Mouse (Mus musculus) heart, embryonic 12.5 days (tissue): ENCODE measurements around the gene Slc25a40. TPM values are rescaled to one million over a fixed set of nuclear protein-coding genes. Genes with fewer than 3 reads are reported as not detected.

ENCODE experiments used
- ATAC-seq: fragments of 200-750 bp; cut with Nextera tagmentation; 2 replicates; pipeline ENCODE4 v1.8.0; 2017; ENCODE audit warnings: moderate TSS enrichment, moderate library complexity; ENCODE audit not compliant: insufficient number of reproducible peaks, low FRiP score
- H3K27ac ChIP-seq: fragments of 300-500 bp; sonication (generic); 2 replicates; pipeline ENCODE4 v1.5.1; 2016; ENCODE audit warnings: mild to moderate bottlenecking, moderate library complexity; ENCODE audit not compliant: poor library complexity, severe bottlenecking
- H3K27me3 ChIP-seq: fragments of 300-500 bp; sonication (generic); replicated peaks from 2 replicates; pipeline ENCODE4 v1.6.1; 2016; ENCODE audit warnings: mild to moderate bottlenecking, moderate library complexity
- H3K36me3 ChIP-seq: fragments of 300-500 bp; sonication (generic); 2 replicates; pipeline ENCODE4 v1.6.1; 2016; ENCODE audit warnings: mild to moderate bottlenecking, moderate library complexity
- H3K4me1 ChIP-seq: fragments of 300-500 bp; sonication (generic); replicated peaks from 2 replicates; pipeline ENCODE4 v1.6.1; 2016; ENCODE audit warnings: mild to moderate bottlenecking
- H3K4me2 ChIP-seq: fragments of 300-500 bp; sonication (generic); 2 replicates; pipeline ENCODE4 v1.6.1; 2016; ENCODE audit warnings: mild to moderate bottlenecking, moderate library complexity
- H3K4me3 ChIP-seq: fragments of 300-500 bp; sonication (generic); 2 replicates; pipeline ENCODE4 v1.5.1; 2016; ENCODE audit warnings: mild to moderate bottlenecking
- H3K9ac ChIP-seq: fragments of 300-500 bp; sonication (generic); 2 replicates; pipeline ENCODE4 v1.6.1; 2016; ENCODE audit warnings: mild to moderate bottlenecking, moderate library complexity
- H3K9me3 ChIP-seq: fragments of 300-500 bp; sonication (generic); replicated peaks from 2 replicates; pipeline ENCODE4 v1.6.1; 2016; ENCODE audit warnings: mild to moderate bottlenecking, moderate library complexity
- WGBS: fragments of 180-500 bp; shearing (Covaris S2); methylation state at CpG from one replicate; pipeline ENCODE4 v1.1.7; 2016; 5-methylcytosine and 5-hydroxymethylcytosine counted together
- polyA plus RNA-seq: library from polyadenylated mRNA; unstranded; fragments of >200 nt; fragmentation: Nextera tagmentation; extraction: Ambion mirVana; gene quantifications from 2 replicates; pipeline ENCODE4 v1.2.1, GENCODE M21; 2016

The Slc25a40 gene
- polyA plus RNA-seq, 1 experiment from 2014 or later = 19.1 TPM

- Histone ChIP-seq H3K9me3 (no peaks in the 10 kb centered on the region), H3K36me3 (peaks cover 16% of the 10 kb centered on the region), H3K4me2 (peak overlapping the region; percentile 71), H3K9ac (peak overlapping the region; percentile 81), H3K4me3 (peak overlapping the region; percentile 80), H3K27ac (peak overlapping the region; percentile 49; the same call in 1 of the 2 replicates), H3K27me3 (no peaks in the 10 kb centered on the region), H3K4me1 (peaks cover 5% of the 10 kb centered on the region)
- ATAC-seq = no peak; the same call in 1 of the 2 replicates
- under 1% methylated on average over 40 of the region's 40 CpGs for whole genome bisulfite sequencing
Observed at GRCm38 (mm10) chr5:8422932-8423928, 580 bp downstream of the Slc25a40 start.

DNA sequence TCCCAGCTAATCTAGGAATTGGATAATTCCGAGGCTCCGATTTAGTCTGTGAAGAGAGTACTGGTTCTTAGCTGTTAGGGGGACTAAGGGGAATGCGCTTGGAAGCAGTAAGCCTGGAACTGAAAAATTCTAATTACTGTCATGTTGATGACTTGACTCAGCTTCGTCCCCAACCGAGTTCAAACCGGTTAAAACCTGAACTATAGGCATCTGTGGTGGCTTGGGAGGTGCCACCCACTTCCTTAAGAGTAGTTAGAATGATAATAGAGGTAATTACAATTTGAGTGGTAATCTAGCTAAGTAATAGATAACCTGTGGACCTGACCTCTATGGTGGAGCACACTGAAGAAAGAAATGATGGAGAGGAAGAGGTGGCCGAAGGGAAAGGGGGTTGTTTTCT, 1.5 kb downstream of the Slc25a40 start:
- Histone ChIP-seq H3K9me3 (no peaks in the 10 kb centered on the region), H3K4me3 (peak overlapping the region; percentile 80), H3K36me3 (peaks cover 11% of the 10 kb centered on the region), H3K4me1 (peaks cover 5% of the 10 kb centered on the region), H3K4me2 (peak overlapping the region; percentile 71), H3K27ac (no peak overlapping the region), H3K9ac (peak overlapping the region; percentile 43; the same call in 1 of the 2 replicates), H3K27me3 (no peaks in the 10 kb centered on the region)
- 25% methylated on average over 7 of the region's 7 CpGs for WGBS
- no peak for ATAC-seq

- no peak overlapping the region for H3K4me3 ChIP-seq
- H3K27ac ChIP-seq = no peak overlapping the region
- no peak overlapping the region for H3K4me2 ChIP-seq
- 64% methylated on average over 5 of the region's 5 CpGs for WGBS
- no peaks in the 10 kb centered on the region for H3K27me3 ChIP-seq
- no peaks in the 10 kb centered on the region for H3K9me3 ChIP-seq
- peaks cover 5% of the 10 kb centered on the region for H3K4me1 ChIP-seq
- peaks cover 7% of the 10 kb centered on the region for H3K36me3 ChIP-seq
- ATAC-seq = no peak
- no peak overlapping the region for H3K9ac ChIP-seq
Observed at GRCm38 (mm10) chr5:8425899-8426298, 3.2 kb downstream of the Slc25a40 start.

DNA sequence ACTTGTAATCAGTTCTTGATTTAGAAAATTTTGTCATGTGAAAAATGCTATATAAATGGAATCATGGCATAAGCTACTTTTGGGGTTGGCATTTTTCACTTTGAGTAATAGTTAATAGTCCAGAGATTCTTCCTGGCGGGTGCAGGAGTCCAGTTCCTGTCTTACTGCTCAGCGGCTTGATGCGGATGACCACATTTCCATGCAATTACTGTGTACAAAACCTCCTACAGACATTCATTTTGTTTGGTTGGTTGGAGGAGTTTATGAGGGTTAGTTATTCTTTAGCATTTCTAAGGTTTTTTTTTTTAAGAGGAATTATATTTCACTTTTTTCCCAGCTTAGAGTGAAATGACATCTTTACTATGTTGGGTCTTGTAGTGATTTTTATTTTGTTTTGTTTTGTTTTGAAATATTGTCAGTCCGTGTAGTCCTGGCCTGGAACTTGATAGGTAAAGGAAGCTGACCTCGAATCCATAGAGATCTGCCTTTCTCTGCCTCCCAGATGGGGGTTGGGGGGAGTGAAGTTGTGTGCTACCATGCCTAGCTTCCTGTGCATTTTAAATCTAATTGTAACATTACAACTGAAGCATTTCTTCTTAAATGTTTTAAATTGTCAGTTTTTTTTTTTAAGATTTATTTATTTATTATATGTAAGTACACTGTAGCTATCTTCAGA, 15.0 kb downstream of the Slc25a40 start:
- Histone ChIP-seq H3K36me3 (peaks cover 13% of the 10 kb centered on the region), H3K27ac (no peak overlapping the region), H3K4me1 (no peaks in the 10 kb centered on the region), H3K9me3 (no peaks in the 10 kb centered on the region), H3K27me3 (no peaks in the 10 kb centered on the region), H3K9ac (no peak overlapping the region), H3K4me2 (no peak overlapping the region), H3K4me3 (no peak overlapping the region)
- WGBS = 89% methylated on average over 5 of the region's 5 CpGs
- no peak for ATAC-seq

DNA sequence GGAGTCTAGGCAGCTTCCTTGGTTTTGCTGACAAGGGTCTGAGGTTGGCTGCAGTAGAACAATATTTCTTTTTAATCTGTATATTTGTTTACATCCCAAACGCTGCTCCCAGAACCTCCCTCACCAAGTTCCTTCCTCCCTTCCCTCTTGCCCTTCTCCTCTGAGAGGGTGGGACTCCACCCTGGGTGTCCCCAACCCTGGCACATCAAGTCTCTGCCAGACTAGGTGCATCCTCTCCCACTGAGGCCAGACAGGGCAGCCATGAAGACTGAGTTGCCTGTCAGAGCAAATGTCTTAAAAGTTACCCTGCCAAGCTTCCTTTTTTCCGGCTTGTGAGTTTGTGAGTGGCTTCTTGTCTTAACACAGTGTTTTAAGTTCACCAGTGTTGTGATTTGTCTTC, 16.4 kb downstream of the Slc25a40 start:
- H3K9me3 ChIP-seq = no peaks in the 10 kb centered on the region
- no peak overlapping the region for H3K4me3 ChIP-seq
- no peaks in the 10 kb centered on the region for H3K27me3 ChIP-seq
- H3K36me3 ChIP-seq = peaks cover 13% of the 10 kb centered on the region
- H3K4me2 ChIP-seq = no peak overlapping the region
- H3K27ac ChIP-seq = no peak overlapping the region
- ATAC-seq = no peak
- no peaks in the 10 kb centered on the region for H3K4me1 ChIP-seq
- WGBS = 55% methylated on average over 2 of the region's 2 CpGs
- no peak overlapping the region for H3K9ac ChIP-seq

DNA sequence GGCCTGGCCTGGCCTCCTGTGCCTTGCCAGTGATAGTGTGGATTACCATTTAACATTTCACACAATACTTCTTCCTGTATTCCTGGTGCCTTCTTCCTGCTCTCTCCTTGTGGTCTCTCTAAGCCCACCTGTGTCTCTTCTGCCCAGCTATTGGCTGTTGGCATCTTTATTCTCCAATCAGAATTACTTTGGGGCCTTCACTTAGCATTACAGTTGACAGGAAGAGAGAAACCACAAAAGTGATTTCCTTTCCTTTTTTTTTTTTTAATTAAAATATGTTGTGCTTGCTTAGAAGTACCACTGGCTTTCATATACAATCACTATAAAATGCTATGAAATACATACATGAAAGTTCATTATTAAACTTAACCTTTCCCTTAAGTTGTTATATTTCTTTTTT, 32.9 kb downstream of the Slc25a40 start:
- peaks cover 39% of the 10 kb centered on the region for H3K36me3 ChIP-seq
- no peaks in the 10 kb centered on the region for H3K4me1 ChIP-seq
- 0 out of 2 replicates have a peak, but pooled peaks cover 3% of the 10 kb centered on the region for H3K9me3 ChIP-seq
- no peak overlapping the region for H3K9ac ChIP-seq
- H3K27ac ChIP-seq = no peak overlapping the region
- H3K4me2 ChIP-seq = no peak overlapping the region
- H3K4me3 ChIP-seq = no peak overlapping the region
- ATAC-seq = no peak
- no peaks in the 10 kb centered on the region for H3K27me3 ChIP-seq

GRCm38 (mm10) chr5:8456561-8456960, 33.9 kb downstream of the Slc25a40 start:
- no peak overlapping the region for H3K27ac ChIP-seq
- 0 out of 2 replicates have a peak, but pooled peaks cover 3% of the 10 kb centered on the region for H3K9me3 ChIP-seq
- H3K9ac ChIP-seq = no peak overlapping the region
- H3K4me3 ChIP-seq = no peak overlapping the region
- 83% methylated on average over 5 of the region's 5 CpGs for WGBS
- H3K4me2 ChIP-seq = no peak overlapping the region
- H3K4me1 ChIP-seq = no peaks in the 10 kb centered on the region
- H3K36me3 ChIP-seq = peaks cover 41% of the 10 kb centered on the region
- H3K27me3 ChIP-seq = no peaks in the 10 kb centered on the region
- no peak for ATAC-seq

DNA sequence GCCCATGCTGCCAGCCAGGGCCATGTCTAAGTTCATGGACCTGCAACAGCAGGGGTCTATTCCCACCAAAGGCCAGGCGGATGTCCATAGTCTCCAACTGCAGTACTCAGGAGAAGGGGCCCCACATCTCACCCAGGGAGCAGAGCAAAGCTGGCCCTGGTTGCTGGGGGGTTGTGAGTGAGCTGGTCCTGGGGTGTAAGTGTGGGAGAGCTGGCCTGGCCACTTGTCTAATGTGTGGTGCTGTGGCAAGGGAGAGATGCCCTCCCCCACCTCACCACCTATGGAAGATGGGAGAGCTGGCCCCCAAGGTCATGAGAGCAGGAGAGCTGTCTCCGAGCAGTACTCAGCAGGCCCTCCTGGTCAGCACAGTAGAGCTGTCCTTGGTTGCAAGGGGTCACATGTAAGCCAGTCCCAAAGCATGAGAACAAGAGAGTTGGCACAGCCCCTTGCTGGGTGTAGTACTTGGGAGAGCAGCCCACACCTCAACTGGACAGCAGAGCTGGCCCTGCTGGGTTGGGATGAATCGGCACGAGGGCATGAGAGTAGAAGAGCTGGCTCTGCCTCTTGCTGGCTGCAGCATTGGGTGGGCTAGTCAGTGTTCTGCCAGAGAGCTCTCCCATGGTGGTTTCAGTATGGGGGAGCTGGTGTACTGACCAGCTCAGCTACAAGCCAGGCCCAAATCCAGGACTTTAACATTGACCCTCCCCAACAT, 65.5 kb downstream of the Slc25a40 start:
- no peak overlapping the region for H3K4me2 ChIP-seq
- WGBS = 52% methylated on average over 4 of the region's 4 CpGs

DNA sequence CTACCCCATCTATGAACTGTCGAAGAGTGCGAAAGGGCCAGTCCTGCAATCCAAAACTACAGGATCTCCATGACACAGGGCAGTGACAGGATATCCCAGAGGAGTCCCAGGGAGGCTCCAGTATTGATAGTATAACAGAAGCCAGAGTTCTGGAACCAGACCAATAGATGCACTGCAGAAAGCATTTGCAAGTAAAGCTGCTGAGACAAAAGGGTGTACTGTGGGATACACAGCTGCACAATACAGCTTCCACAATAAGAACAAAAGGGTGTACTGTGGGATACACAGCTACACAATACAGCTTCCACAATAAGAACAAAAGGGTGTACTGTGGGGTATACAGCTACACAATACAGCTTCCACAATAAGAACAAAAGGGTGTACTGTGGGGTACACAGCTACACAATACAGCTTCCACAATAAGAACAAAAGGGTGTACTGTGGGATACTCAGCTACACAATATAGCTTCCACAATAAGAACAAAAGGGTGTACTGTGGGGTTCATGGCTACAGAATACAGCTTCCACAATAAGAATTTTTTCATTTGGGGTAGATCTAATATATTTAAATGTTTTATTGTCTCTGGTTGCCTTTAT, 66.1 kb downstream of the Slc25a40 start:
- Histone ChIP-seq H3K9me3 (no peaks in the 10 kb centered on the region), H3K9ac (no peak overlapping the region), H3K4me3 (no peak overlapping the region), H3K27me3 (no peaks in the 10 kb centered on the region), H3K36me3 (no peaks in the 10 kb centered on the region), H3K4me2 (no peak overlapping the region), H3K4me1 (no peaks in the 10 kb centered on the region), H3K27ac (no peak overlapping the region)
- WGBS = 94% methylated on average over 2 of the region's 2 CpGs
- no peak for ATAC-seq

More for the DNA sequence above, 65.5 kb downstream of the Slc25a40 start:
- H3K4me3 ChIP-seq = no peak overlapping the region
- H3K27me3 ChIP-seq = no peaks in the 10 kb centered on the region
- H3K9me3 ChIP-seq = no peaks in the 10 kb centered on the region
- no peaks in the 10 kb centered on the region for H3K4me1 ChIP-seq
- ATAC-seq = 0 out of 2 replicates have a peak, but pooled peaks have one; percentile 9
- no peaks in the 10 kb centered on the region for H3K36me3 ChIP-seq
- no peak overlapping the region for H3K27ac ChIP-seq
- H3K9ac ChIP-seq = no peak overlapping the region; the same call in 1 of the 2 replicates

DNA sequence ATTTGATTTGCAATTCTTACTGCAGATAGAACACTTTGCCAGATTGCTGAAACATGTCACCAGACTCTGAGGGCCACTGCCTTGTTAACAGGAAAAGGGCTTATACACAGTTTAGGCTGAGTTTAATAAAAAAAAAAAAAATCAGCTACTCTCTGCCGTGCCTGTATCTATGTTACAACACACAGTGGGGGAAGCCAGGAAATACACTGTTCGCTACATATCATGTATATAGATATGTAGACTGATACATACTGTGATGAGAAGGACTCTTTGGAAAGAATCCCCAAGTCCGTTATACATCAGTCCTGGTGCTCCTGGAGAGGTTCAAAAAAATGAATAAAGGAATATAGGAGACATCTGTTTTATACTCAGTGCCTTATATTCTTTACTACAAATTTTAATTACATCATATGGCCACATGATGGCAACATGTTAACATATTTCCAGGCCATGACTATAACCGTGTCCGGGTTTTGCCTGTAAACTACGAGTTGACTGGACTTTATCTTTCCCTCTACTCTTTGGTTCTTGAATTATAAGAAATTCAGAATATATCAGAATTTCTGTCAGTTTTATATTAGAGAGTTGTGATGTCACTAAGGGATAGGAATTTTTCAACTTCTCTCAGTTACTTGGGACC, 66.9 kb downstream of the Slc25a40 start:
- ATAC-seq = no peak
- H3K4me1 ChIP-seq = no peaks in the 10 kb centered on the region
- H3K9me3 ChIP-seq = no peaks in the 10 kb centered on the region
- H3K36me3 ChIP-seq = no peaks in the 10 kb centered on the region
- no peak overlapping the region for H3K9ac ChIP-seq
- WGBS = 47% methylated on average over 6 of the region's 6 CpGs
- H3K4me3 ChIP-seq = no peak overlapping the region
- H3K27ac ChIP-seq = no peak overlapping the region
- no peaks in the 10 kb centered on the region for H3K27me3 ChIP-seq
- H3K4me2 ChIP-seq = no peak overlapping the region
